Mouse (Mus musculus) hindbrain, embryonic 15.5 days (tissue): ENCODE measurements around the gene Copz1. TPM values are rescaled to one million over a fixed set of nuclear protein-coding genes. Genes with fewer than 3 reads are reported as not detected.

Experiments
- ATAC-seq: fragments of 200-750 bp; cut with Nextera tagmentation; 2 replicates; pipeline ENCODE4 v1.8.0; 2017; ENCODE audit warnings: low read depth, moderate number of reproducible peaks, moderate TSS enrichment; ENCODE audit not compliant: low FRiP score
- H3K27ac ChIP-seq: fragments of 300-500 bp; sonication (generic); replicated peaks from 2 replicates; pipeline ENCODE4 v1.5.1; 2015; ENCODE audit warnings: mild to moderate bottlenecking, inconsistent platforms
- H3K27me3 ChIP-seq: fragments of 300-500 bp; sonication (generic); 2 replicates; pipeline ENCODE4 v1.6.1; 2015; ENCODE audit warnings: control low read depth, inconsistent platforms
- H3K36me3 ChIP-seq: fragments of 300-500 bp; sonication (generic); 2 replicates; pipeline ENCODE4 v1.6.1; 2015; ENCODE audit warnings: control low read depth, inconsistent platforms
- H3K4me1 ChIP-seq: fragments of 300-500 bp; sonication (generic); replicated peaks from 2 replicates; pipeline ENCODE4 v1.6.1; 2015; ENCODE audit warnings: control low read depth, inconsistent platforms
- H3K4me2 ChIP-seq: fragments of 300-500 bp; sonication (generic); 2 replicates; pipeline ENCODE4 v1.6.1; 2015; ENCODE audit warnings: moderate library complexity, mild to moderate bottlenecking, inconsistent platforms
- H3K4me3 ChIP-seq: fragments of 300-500 bp; sonication (generic); 2 replicates; pipeline ENCODE4 v1.5.1; 2015; ENCODE audit warnings: mild to moderate bottlenecking, inconsistent platforms
- H3K9ac ChIP-seq: fragments of 300-500 bp; sonication (generic); 2 replicates; pipeline ENCODE4 v1.6.1; 2015; ENCODE audit warnings: inconsistent platforms
- H3K9me3 ChIP-seq: fragments of 300-500 bp; sonication (generic); 2 replicates; pipeline ENCODE4 v1.6.1; 2016; ENCODE audit warnings: control low read depth, inconsistent platforms
- WGBS: fragments of 180-500 bp; shearing (Covaris S2); methylation state at CpG from one replicate; pipeline ENCODE4 v1.1.7; 2015; 5-methylcytosine and 5-hydroxymethylcytosine counted together
- polyA plus RNA-seq: library from polyadenylated mRNA; unstranded; fragments of >200 nt; fragmentation: Nextera tagmentation; extraction: Ambion mirVana; gene quantifications from 2 replicates; pipeline ENCODE4 v1.2.1, GENCODE M21; 2015

Gene Copz1
- polyA plus RNA-seq, 1 experiment from 2014 or later = 208 TPM

DNA sequence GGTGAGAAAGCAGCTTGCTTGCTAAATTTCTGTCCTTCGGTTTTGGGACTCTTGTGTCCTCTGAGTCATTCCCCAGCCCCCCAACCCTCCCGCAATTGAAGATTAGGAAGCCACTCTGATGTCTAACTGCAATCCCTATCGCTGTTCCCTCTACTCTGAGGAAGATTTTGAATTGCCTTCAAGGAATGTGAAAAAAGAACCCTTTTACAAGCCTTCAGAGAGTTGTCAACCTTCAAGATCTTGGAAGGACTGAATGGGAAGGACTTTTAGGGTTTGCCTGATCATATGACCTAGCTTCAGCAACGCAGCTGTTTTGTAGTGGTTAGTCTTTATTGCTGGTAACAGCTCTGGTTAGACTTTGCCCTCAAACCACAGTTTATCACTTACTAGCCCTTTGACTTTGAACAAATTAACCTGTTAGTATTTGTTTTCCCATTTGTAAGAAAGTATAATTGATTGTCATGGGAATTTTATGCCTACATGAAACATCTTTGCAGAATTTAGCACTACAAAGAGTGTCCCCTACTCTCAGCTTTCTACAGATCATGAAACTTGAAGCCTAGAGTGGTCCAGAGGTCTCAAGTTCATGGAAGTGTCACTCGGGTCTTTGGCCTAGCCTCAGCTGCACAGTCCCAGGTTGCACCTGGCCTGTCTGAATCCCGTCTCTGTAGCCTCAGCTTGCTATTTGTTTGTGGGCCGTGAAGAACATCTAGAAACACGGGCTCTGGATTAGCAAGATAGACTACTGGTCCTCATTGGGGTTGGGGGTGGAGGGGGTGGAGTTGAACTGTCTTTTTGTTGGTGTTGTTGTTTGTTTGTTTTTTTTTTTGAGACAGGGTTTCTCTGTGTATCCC, 33.5 kb downstream of the Copz1 start:
- H3K4me3 ChIP-seq = peak overlapping the region; percentile 30
- H3K27ac ChIP-seq = peak overlapping the region; percentile 92
- no peak for ATAC-seq
- no peaks in the 10 kb centered on the region for H3K9me3 ChIP-seq
- no peaks in the 10 kb centered on the region for H3K27me3 ChIP-seq
- no peaks in the 10 kb centered on the region for H3K36me3 ChIP-seq
- WGBS = 28% methylated on average over 8 of the region's 8 CpGs
- H3K9ac ChIP-seq = peak overlapping the region; percentile 50
- H3K4me2 ChIP-seq = peak overlapping the region; percentile 61
- H3K4me1 ChIP-seq = peaks cover 63% of the 10 kb centered on the region

DNA sequence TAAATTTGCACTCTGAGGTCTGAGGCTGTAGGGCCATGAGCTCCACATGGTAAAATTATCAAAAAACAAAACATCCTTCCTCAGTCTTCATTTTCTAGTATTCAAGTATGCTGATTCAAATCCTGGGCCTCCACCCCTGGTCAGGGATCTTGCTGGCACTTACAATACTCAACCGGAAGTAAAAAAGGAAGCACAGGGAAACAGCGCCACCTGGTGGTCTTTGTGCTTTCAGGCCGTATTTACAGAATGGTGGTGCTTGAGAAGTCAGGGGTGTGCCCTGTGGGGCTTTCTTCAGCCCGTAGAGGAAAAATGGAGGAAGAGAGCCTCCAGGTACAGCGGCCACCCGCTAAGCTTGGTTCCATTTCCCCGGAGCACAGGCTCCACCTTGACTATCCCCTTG, 34.6 kb downstream of the Copz1 start:
- peaks cover 52% of the 10 kb centered on the region for H3K4me1 ChIP-seq
- no peaks in the 10 kb centered on the region for H3K36me3 ChIP-seq
- H3K27me3 ChIP-seq = no peaks in the 10 kb centered on the region
- ATAC-seq = no peak
- peak overlapping the region; percentile 92 for H3K27ac ChIP-seq
- no peak overlapping the region for H3K4me2 ChIP-seq
- H3K9me3 ChIP-seq = no peaks in the 10 kb centered on the region
- H3K4me3 ChIP-seq = no peak overlapping the region
- H3K9ac ChIP-seq = 0 out of 2 replicates have a peak overlapping the region, but pooled peaks have one; percentile 22
- under 1% methylated on average over 7 of the region's 7 CpGs for WGBS

DNA sequence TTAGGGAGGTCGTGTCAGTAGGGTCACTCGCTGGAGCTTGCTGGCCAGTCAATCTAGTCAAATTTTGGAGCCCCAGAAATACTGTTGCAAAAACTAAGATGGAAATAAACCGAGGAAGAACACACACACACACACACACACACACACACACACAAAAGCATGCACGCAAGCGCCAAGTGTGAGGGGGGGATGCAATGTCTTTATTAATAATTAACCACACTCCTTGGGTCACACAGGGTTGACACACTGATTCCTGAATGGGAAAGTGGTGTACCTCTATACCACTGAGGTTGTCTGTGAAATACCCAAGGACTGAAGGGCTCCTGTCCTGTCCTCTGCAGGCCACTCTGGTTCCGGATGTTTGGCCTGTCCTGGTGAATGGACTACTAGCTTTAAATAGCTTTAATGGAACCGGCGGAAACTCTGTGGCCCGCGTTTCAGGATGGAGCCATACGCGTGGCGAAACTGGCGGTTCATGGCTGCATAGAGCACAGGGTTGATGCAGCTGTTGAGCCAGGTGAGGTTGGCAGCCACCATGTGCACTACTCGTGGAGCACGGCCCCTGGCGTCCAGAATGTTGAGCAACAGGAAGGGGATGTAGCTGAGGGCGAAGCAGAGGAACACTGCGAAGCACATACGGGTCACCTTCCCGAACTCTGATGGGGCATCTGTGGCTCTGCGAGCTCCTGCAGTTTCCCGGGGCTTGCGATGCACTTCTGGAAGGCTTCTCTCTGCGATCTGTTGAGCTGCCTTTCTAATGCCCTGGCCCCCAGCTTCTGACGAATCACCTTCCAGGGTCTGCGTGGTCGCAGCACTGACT, 35.8 kb downstream of the Copz1 start:
- no peaks in the 10 kb centered on the region for H3K27me3 ChIP-seq
- WGBS = 46% methylated on average over 28 of the region's 28 CpGs
- H3K9ac ChIP-seq = no peak overlapping the region
- no peak overlapping the region for H3K4me3 ChIP-seq
- H3K4me1 ChIP-seq = peaks cover 45% of the 10 kb centered on the region
- H3K9me3 ChIP-seq = no peaks in the 10 kb centered on the region
- no peak overlapping the region for H3K4me2 ChIP-seq
- H3K36me3 ChIP-seq = no peaks in the 10 kb centered on the region
- ATAC-seq = no peak
- no peak overlapping the region for H3K27ac ChIP-seq

DNA sequence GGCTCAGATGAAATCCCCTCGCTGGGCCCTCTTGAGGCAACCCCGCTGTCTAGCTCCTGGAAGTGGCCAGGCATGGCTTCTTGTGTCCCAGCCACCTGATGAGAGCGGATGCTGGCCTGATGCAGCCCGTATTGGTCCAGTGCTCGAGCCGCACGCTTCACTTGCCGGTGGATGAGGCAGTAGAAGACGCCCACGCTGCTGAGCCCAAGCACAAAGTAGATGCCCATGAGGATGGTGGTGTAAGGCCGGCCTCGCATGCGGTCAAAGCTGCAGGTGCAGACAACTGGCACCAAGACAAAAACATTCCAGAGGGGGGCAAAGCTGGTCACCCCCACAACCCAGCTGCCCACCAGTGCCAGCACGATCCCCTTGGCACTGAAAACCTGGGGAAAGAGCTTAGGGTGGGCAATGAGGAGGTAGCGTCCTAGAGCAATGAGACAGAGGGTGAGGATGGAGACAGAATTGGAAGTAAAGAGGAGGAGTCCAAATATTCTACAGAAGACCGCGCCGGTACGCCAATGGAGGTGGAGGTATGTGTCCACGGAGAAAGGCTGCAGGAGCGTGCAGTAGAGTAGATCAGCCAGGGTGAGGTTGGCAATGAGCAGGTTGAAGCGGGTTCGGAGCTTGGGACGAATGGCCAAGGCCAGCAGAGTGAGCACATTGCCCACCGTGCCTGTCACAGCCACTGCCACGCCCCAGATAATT, 36.5 kb downstream of the Copz1 start:
- H3K27ac ChIP-seq = no peak overlapping the region
- no peak for ATAC-seq
- WGBS = 66% methylated on average over 26 of the region's 26 CpGs
- H3K9me3 ChIP-seq = no peaks in the 10 kb centered on the region
- no peak overlapping the region for H3K9ac ChIP-seq
- H3K4me2 ChIP-seq = no peak overlapping the region
- H3K4me3 ChIP-seq = no peak overlapping the region
- H3K4me1 ChIP-seq = peaks cover 44% of the 10 kb centered on the region
- no peaks in the 10 kb centered on the region for H3K36me3 ChIP-seq
- H3K27me3 ChIP-seq = no peaks in the 10 kb centered on the region

DNA sequence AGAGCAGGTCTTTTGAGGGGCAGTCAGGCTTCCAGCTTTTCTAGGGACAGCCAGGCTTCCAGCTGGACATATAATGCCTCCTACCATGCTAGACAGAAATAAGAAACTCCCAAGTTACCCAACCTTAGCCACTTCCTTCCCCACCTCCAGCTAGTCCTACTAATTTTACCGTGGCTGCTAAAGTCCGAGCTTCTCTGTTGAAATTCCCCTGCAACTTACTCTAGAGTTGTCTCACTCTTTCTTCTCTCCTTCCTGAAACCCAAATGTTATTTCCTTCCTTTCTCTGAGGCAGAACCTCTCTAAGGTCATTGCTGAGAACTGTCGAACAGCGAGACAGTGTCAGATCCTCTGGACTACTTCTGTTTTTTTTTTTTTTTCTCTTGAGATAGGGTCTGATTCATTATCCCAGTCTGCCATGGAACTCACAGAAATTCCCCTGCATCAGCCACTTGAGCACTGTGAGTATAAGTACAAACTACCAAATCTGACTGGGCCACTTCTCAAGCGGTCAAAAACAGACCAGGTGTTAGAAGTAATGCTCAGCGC, 37.9 kb downstream of the Copz1 start, which contains the start of gene Gpr84:
TSS of gene Gpr84 (minus strand) at position 248 of the 546 bp plus-strand sequence.
- Histone ChIP-seq H3K27me3 (no peaks in the 10 kb centered on the region), H3K4me1 (peaks cover 50% of the 10 kb centered on the region), H3K4me2 (no peak within 1 kb of the TSS), H3K4me3 (no peak within 1 kb of the TSS), H3K9me3 (no peaks in the 10 kb centered on the region), H3K27ac (no peak within 1 kb of the TSS), H3K36me3 (no peaks in the 10 kb centered on the region), H3K9ac (no peak within 1 kb of the TSS)
- ATAC-seq = no peak
- WGBS = 69% methylated on average over 6 of the region's 6 CpGs

DNA sequence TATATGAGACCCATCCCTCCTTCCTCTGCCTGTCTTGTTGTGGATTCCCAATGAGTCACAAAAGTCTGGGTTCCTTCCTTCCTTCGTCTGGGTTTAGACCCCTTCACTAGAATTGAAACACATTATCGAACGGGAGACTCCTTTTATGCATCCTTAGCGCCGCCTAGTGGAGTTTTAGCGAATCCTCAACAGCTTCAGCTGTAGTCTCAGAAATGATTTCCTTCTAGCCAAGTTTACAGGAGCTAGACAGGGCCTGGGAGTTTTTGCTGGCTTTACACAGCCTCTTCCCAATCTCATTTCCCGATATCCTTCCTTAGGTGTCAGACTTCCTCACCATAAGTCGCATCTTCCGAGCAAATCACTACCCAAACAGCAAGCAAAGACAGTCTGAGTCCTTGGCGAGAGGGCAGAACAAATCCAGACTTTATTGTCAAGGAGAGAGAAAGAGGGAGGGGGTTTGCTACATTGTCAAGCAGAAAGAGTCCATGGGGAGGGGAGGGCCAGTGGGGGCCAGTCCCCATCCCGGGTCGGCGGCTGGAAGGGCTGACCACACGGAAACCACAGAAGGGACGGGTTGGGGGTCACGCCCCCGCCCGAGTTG, 41.1 kb downstream of the Copz1 start:
- Histone ChIP-seq H3K36me3 (peaks cover 25% of the 10 kb centered on the region), H3K27me3 (no peaks in the 10 kb centered on the region), H3K4me1 (peaks cover 34% of the 10 kb centered on the region), H3K27ac (peak overlapping the region; percentile 53; the same call in 1 of the 2 replicates), H3K9me3 (no peaks in the 10 kb centered on the region), H3K4me3 (0 out of 2 replicates have a peak overlapping the region, but pooled peaks have one; percentile 8), H3K9ac (no peak overlapping the region), H3K4me2 (peak overlapping the region; percentile 51)
- WGBS = 6% methylated on average over 18 of the region's 18 CpGs
- ATAC-seq = no peak

DNA sequence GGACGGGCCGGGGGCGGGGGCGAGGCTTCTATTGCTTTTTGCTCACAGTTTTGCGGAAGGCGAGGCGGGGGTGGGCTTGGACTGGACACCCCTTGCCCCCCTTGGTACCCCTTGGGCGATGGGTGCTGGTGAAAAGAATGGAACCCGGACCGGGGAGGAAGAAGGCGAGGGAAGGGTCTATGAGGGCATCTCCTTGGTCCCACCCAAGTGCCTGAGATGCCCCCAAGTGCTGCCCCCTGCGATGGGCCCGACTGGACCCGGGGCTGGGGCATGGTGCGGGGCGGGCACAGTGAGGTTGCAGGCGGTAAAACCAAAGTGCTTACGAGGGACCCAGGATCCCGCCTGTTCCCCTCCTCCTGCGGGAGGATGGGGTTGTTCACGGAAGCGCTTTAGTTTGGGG, 41.7 kb downstream of the Copz1 start:
- no peak for ATAC-seq
- Histone ChIP-seq H3K36me3 (peaks cover 28% of the 10 kb centered on the region), H3K4me3 (peak overlapping the region; percentile 15; the same call in 1 of the 2 replicates), H3K27ac (peak overlapping the region; percentile 53; the same call in 1 of the 2 replicates), H3K4me2 (peak overlapping the region; percentile 51), H3K4me1 (peaks cover 30% of the 10 kb centered on the region), H3K9ac (no peak overlapping the region), H3K9me3 (no peaks in the 10 kb centered on the region), H3K27me3 (no peaks in the 10 kb centered on the region)
- WGBS = 33% methylated on average over 22 of the region's 22 CpGs

DNA sequence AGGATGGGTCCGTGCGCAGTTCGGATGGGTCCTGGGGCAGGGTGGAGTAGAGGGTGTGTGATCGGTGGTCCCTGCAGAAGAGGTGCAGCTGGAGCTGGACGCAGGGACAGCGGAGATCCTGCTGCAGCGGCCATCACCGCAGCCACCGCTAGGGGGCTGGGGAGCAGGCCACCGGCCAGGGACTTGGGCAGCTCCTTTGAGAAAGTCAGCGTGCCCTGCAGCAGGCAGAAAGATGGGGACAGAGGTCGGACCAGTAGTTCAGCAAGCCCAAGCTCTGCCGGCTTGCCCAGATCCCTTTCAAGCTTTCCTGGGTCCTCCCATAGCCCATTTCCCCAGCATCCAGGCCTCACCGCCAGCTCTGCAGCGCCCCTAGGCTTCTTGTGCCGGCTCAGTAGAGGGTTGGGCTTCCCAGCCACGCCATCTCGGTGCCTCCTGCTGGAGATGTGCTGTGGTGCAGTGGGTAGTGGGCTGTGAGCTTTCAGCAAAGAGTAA, 42.5 kb downstream of the Copz1 start:
- Histone ChIP-seq H3K27me3 (no peaks in the 10 kb centered on the region), H3K4me1 (peaks cover 31% of the 10 kb centered on the region), H3K27ac (0 out of 2 replicates have a peak overlapping the region, but pooled peaks have one; percentile 20), H3K36me3 (peaks cover 30% of the 10 kb centered on the region), H3K9ac (peak overlapping the region; percentile 29; the same call in 1 of the 2 replicates), H3K9me3 (no peaks in the 10 kb centered on the region), H3K4me2 (peak overlapping the region; percentile 51), H3K4me3 (peak overlapping the region; percentile 15)
- peak; percentile 66 for ATAC-seq
- 4% methylated on average over 18 of the region's 18 CpGs for WGBS

DNA sequence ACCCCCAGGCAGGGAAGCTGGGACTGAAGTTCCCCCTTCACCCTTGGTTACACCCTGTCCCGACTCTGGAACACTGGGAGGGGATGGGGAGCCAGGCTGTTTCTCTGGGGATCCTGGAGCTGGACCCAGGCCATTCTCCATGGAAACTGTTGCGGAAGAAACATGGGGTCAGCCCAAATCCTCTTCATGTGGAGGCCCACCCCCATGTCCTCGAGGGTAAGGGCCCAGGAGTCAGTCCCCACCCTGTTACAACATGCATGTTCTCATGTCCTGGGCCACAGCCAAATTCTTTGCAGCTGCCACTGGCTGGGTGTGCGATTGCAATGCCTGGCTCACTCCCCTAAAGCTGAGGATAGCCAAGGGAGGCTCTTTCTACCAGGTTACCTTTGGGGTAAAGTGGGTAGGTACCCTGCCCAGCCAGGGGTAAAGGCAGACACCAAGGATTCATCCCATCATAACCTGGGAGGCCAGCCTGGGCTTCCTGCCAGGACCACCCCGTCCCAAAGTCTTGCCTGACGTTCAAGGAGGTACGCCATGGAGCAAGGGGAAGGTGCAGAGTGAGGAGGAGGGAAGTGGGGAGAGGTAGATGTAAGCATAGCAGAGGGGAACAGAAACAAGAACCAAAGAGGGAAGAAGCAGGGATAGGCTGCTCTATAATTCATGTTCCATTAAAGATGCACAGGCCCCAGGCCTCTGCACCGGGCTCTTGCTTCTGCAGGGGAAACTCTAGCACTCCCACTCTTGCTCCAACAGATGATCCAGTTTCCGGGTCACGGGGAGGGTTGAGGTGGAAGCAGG, 43.7 kb downstream of the Copz1 start:
- Histone ChIP-seq H3K36me3 (peaks cover 30% of the 10 kb centered on the region), H3K4me3 (no peak overlapping the region), H3K9ac (no peak overlapping the region), H3K9me3 (no peaks in the 10 kb centered on the region), H3K4me2 (no peak overlapping the region), H3K27me3 (no peaks in the 10 kb centered on the region), H3K27ac (no peak overlapping the region), H3K4me1 (peaks cover 42% of the 10 kb centered on the region)
- 76% methylated on average over 10 of the region's 10 CpGs for WGBS
- ATAC-seq = no peak

DNA sequence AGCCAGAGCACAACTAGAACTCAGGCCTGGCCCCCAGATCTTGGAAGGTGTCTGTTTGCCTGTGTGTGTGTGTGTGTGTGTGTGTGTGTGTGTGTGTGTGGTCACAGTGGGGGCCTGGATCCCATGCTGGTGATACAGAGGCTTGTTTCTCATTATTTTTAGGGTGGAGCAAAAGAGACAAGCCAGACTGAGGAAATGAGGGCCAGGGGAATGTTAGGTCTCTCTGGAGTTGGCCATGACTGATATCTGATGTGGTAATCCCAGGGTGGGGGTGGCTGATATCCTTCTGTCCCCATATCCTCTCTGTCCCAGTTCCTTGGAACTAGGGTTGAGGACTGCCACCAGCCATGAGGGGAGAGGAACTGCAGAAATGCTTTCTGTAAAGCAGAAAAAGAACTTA, 44.6 kb downstream of the Copz1 start:
- Histone ChIP-seq H3K9ac (no peak overlapping the region), H3K27me3 (no peaks in the 10 kb centered on the region), H3K4me2 (no peak overlapping the region), H3K4me3 (no peak overlapping the region), H3K36me3 (peaks cover 30% of the 10 kb centered on the region), H3K27ac (no peak overlapping the region), H3K4me1 (peaks cover 51% of the 10 kb centered on the region), H3K9me3 (no peaks in the 10 kb centered on the region)
- ATAC-seq = no peak
